Mouse (Mus musculus) retina, postnatal 1 day (tissue): ENCODE measurements around the gene Lpcat1.
A peak's percentile ranks its signal among the peaks of the same experiment; 100 is the strongest.

Source experiments
- DNase-seq: peaks from one replicate; pipeline ENCODE4 v3.0.0-alpha.2; 2012

The Lpcat1 gene

GRCm38 (mm10) chr13:73467034-73467420, at the start of gene Lpcat1:
TSS of gene Lpcat1 (plus strand) at chr13:73467197.
- DNase-seq = peak; percentile 93

- DNase-seq = peak; percentile 37
Measured at GRCm38 (mm10) chr13:73417478-73418220, 49.3 kb upstream of the Lpcat1 start.

- no peak for DNase-seq
Measured at GRCm38 (mm10) chr13:73418297-73418696, 48.7 kb upstream of the Lpcat1 start.

DNA sequence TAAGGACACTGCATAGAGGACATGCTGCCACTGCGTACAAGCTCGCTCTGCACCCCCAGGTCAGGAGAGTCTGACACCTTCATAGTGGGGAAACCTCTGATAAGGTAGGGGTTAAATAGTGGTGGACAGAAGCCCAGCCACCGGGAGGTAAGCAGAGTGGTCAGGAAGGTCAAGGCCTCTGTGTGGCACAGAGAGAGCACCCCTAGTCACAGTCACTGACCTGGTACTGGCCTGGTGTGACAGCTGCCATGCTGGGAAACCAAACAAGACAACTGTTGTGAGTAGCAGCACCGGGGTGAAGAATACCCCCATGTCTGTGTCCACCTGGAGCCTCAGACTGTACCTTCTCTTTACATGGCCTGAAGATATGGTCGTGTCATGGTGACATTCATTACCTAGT, 47.8 kb upstream of the Lpcat1 start:
- no peak for DNase-seq

DNA sequence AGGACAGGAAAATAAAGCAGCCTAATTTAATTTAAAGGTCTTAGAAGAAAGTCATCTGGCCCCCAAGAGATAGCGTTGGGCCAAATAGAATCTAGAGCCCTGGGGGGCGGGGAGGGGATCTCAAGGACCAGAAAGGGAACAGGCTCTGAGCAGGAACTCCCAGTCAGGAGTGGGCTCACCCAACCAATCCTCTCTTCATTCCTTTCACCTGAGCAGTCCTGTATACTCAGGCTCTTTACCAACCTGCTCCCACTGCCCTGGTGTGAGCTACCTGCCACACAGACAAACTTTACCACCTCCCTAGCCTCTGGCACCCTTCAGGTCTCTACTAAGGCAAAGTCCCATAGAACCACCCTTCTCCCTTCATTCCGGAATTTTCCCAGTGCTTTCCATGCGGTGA, 44.0 kb upstream of the Lpcat1 start:
- no peak for DNase-seq

DNA sequence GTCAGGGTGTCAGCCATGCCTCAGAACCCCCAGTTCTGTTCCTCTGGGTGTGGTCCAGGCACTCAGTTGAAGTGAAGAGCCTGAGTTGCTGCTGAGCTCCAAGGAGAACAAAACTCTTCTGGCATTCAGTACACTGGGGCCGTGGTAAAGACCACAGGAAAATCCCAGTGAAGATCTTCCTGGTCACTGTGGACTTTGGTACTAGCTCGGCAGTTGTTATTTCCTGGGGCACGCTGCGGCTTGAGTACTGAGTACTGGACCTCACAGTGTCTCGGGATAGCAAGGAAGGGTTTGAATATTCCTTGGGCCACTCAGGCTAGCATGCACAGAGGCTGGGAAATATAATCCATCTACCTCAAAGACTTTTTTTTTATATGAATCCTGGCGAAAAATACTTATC, 42.0 kb upstream of the Lpcat1 start:
- no peak for DNase-seq

DNA sequence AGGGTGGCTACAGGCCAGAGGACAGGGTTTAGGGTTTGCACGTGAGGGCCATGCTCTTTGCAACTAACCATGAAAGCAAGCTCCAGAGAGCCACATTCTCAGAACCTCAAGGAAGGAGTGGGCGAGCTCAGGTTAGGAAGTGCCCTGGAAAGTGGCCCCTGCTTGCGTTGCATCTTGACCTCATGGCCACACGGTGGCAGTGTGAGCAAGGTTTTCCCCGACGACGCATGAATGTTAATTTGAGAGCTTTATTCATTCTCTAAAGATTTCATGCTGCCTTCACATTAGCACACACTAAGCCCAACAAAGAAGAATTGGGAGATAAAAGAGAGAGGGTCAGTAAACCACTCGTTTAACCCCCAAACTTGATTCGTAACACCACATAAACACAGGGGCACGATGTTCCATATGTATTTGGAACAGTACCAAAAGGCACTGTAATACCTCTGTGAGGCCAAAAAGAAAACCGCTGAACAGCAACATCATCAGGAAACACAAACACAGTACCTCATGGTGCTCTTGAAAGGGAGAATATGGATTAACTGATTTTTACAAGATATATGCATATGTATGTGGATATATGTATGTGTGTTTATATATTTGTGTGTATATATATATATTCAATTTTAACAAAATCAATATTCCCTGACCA, 41.0 kb upstream of the Lpcat1 start:
- DNase-seq = peak; percentile 75

DNA sequence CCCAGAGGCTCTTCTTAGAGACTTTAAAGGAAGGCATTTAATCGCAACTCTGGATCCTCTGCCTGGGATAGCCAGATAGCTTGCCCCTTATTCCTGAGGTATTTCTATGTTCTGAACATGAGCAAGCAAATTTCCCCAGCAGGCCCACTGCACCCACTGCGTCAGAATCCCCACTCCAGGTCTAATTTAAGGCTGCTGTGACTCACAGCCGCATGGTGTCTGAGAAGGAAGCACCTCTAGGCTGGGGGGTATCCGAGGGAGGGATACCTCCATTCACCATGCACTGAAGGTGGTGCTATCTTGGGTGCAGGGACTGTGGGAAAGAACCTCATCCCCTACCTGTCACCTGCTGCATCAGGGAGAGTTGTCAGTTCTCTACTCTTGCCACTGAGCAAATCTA, 40.4 kb upstream of the Lpcat1 start:
- DNase-seq = no peak

DNA sequence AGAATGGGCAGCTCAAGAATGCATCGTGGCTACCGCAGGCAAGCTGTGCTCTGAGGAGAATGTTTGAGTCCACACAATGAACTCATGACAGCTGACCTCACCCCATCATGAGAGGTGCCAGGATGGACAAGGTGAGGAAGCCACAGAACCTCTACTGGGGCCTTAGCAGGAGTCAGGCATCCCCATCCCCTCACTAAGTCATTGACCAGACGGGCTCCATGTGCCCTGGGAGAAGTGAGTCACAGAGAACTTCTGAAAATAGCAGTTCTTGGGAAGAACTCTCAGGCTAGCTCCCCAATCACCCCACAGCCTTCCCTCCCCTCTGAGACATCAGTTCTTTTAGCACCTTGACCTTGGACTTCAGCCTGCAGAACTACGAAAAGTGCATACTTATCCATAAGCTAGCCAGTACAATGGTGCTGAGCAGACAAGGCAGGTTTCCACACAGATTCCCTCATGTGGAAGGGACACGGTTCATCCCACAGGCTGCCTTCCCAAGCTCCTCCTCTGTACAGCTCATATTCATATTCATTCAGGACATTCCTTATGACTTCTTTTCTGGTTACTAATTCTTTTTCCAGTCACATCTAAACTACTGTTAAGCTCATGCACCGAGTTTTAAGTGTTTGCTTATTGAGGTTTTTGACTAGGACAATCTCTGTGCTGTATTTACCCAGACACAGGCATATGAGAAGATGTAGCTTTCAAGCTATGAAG, 37.2 kb upstream of the Lpcat1 start:
- no peak for DNase-seq

DNA sequence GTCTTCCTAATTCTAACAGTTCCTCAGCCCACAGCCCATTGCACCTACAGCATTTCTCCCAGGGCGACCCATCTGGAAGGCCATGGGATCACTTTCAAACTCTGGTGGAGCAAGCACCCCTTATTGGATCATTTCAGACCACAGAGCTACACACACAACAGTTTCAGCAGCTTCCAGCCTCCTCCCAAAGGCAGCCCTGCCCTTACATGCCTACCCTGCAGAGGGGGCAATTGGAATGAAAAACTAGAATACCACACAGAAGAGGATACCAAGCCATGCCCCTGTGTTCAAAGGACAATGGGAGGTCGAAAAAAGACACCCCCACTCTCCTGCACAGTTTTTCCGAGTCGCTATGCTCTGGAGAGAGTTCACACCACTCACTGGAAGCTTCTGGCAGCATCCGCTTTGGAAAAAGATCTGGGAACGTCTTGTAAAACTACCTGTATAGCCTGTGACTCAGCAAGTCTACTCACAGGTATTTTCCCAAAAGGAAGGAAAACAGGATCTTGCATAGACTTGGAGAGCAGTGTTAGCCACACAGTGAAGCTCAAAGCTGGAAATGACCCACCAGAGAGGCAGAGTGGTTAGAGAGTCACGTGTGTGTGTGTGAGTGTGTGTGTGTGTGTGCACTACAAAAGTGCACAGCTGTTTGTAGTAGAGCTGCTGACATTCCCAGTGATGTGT, 34.4 kb upstream of the Lpcat1 start:
- no peak for DNase-seq

DNA sequence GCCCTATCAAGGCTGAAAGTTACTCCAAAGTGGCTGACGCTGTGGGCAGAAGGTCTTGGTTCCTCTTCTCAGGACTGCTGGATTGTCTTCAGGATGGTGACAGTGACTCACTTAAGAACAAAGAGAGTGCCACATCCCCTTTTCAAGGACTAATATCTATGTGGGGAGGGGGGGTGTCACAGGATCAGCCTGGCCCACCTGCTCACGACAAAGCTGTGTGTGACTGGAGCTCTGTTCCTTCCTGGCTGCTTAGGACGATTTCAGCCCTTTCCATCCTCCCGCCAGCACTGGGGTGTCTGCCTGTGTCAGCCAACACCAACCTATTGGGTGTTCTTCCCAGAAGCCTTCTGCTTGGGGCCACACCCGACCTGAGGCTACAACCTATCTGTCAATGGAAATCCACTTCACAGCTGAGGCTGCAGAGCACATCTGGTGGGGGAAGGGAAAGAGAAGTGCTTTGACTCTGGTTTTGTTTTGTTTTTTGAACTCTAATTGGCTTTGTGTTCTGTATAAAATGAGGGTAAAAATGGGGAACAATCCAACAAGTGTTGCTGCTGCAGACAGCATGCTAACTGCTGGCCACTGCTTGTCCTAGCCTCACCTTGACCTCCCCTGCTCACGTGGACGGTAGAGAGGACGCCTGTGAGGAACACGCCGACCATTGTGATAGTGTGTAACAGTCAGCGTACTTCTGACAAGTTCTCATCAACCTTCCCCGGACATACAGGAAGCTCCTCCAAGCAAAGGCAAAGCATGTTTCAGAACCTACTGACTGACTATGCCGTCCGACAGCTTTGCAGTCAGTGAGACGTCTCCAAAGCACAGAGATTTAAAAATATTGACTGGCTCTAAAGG, 33.1 kb upstream of the Lpcat1 start:
- DNase-seq = no peak

DNA sequence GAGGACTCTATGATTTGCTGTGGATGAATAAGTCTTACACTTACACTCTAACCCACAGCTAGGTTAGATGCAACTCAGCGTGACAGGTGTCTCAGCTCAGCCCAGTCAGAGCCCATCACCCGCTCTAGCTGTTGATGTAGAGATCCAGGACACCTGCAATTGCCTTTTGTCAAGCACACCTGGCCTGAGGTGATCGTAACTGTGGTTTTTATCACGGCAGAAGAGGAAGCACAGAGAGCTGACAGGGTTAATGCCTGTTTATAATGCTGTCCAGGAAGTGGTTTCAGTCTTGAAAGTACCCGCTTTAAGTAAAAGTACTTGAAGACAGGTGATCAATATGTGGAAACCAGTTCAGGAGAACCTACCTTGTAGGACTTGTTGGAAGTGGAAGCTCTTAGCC, 32.3 kb upstream of the Lpcat1 start:
- no peak for DNase-seq

GRCm38 (mm10) chr13:73435662-73436061, 31.3 kb upstream of the Lpcat1 start:
- no peak for DNase-seq

DNA sequence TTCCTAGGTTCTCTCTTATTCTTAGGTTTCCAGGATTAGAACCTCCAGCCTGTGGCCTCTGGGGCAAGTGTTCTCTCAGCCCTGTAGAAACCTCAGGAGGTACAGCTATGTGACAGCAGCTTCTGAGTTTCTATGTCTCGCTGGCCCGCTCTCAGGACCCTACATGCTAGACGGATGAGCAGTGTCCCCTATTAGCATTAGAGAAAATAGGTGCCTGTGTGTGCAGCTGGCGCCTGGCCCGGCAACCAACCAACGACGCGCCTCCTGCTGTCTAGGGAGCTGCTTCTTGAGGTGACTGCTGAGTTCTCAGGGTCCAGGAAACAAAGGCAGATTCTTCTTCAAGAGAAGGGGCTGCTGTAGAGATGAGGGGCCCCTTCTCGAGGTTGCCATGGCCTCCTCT, 27.9 kb upstream of the Lpcat1 start:
- no peak for DNase-seq

DNA sequence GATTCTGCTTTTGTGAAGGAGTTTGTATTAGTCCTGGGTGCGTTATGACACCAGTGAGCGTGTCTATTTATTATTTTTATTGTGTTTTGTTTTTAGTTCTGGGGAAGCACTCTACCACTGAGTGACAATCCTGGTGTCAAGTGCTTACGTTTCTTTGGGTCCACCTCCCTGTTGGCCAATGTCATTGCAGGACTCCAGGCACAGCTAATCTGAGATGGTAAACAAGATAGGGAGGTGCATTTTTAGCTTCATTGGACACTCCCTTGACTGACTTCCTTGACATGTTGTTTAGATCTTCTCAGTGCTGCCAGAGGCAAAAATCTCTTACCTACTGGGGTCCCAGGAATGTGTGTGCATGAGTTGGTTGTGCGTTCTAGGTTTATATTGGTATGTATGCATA, 26.0 kb upstream of the Lpcat1 start:
- DNase-seq = no peak

DNA sequence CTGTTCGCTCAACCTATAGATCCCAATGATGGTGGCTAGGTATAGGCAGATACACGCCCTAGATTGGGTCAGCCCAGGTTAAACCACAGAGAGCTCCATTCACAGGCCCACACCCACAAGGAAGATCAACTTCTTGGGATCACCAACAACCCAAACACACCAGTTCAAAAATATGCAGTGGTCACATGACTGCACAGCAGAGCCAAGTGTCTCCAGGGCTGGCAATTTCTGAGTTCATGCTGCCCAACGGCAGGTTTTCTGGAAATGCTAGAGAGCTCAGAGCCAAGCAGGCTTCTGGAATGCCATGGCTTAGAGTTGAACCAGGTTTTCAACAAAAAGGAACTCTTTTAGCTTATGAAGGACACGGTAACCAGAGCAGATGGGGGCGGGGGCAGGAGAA, 25.3 kb upstream of the Lpcat1 start:
- DNase-seq = no peak

DNA sequence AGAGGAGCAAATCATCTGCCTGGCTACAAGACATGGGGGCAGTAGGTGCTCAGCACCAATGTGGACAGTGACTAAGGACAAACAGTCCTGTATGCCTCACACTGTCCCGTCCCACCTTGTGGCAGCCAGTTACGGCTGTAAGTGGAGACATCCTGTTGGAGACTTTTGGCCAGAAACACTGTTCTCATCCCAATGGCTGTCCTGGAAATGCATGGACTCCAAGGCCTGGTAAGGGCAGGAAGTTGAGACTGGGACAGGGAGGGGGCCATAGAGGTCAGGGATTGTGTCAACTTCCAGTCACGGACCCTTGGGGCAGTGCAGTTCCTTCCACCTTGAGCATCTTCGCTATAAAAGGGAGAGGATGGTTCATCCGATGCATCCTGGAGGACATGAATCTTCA, 24.6 kb upstream of the Lpcat1 start:
- DNase-seq = no peak

- no peak for DNase-seq
Measured at GRCm38 (mm10) chr13:73443093-73443821, 23.7 kb upstream of the Lpcat1 start.

- DNase-seq = no peak
Measured at GRCm38 (mm10) chr13:73445087-73445486, 21.9 kb upstream of the Lpcat1 start.

- no peak for DNase-seq
Measured at GRCm38 (mm10) chr13:73446076-73446475, 20.9 kb upstream of the Lpcat1 start.

DNA sequence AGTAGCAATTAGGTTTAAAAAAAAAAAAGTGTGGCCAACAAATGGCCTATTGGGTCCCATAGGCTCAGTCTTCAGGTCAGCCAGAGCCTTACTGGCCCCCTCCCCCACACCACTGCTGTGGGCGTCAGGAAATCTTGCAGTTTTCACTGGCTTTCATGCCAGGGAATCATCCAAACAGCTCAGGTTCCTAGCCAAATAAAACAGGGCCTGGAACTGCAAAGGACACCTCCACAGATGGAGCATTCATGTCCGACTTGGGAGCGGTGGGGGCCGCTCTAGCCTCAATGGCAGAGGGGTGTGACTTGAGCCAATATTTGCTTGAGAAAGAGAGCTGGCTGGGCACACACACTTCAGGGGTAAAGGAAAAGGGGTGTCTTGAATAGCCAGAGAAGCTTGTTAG, 20.5 kb upstream of the Lpcat1 start:
- DNase-seq = no peak

DNA sequence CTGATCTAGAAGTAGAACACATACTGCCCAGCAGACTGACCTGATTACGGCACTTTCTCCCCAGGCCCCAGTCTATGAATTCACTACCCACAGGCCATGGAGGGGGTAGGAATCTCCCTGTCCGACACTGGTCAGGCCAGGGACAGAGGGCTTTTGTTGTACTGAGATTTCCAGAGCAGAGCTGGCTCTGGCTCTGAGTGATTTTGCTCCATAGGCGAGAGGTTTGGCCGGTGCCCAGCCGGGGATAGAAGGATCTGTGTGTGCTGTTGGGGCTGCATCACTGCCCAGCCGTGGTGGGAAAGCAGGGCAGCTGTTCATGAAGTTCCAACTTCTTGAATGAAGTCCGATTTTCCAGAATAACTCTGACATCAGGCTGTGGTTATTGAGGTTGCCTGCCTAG, 20.1 kb upstream of the Lpcat1 start:
- DNase-seq = peak; percentile 78
